Mouse (Mus musculus) intestine, postnatal 0 days (tissue): ENCODE data around the gene Dpp8. TPM values are rescaled to one million over a fixed set of nuclear protein-coding genes. Genes with fewer than 3 reads are reported as not detected.
A peak's percentile ranks its signal among the peaks of the same experiment; 100 is the strongest.
"Not testable (repeated sequence)": the region's sequence is repeated elsewhere in the genome, so short reads cannot be mapped to it uniquely, and the experiment has no call there.

Experiments used
- ATAC-seq: fragments of 200-750 bp; cut with Nextera tagmentation; 2 replicates; pipeline ENCODE4 v1.8.0; 2017; ENCODE audit warnings: mild to moderate bottlenecking, moderate TSS enrichment, moderate library complexity
- H3K27ac ChIP-seq: fragments of 300-500 bp; sonication (generic); 2 replicates; pipeline ENCODE4 v1.5.1; 2014; ENCODE audit warnings: mild to moderate bottlenecking, low read depth, low read length, moderate library complexity
- H3K27me3 ChIP-seq: fragments of 300-500 bp; sonication (generic); replicated peaks from 2 replicates; pipeline ENCODE4 v1.6.1; 2014; ENCODE audit warnings: low read length, mixed read lengths; ENCODE audit not compliant: control insufficient read depth, insufficient read depth
- H3K36me3 ChIP-seq: fragments of 300-500 bp; sonication (generic); 2 replicates; pipeline ENCODE4 v1.6.1; 2014; ENCODE audit warnings: mild to moderate bottlenecking, moderate library complexity; ENCODE audit not compliant: control insufficient read depth, insufficient read depth
- H3K4me1 ChIP-seq: fragments of 300-500 bp; sonication (generic); replicated peaks from 2 replicates; pipeline ENCODE4 v1.6.1; 2014; ENCODE audit warnings: antibody characterized with exemption, low read length, mixed read lengths; ENCODE audit not compliant: control insufficient read depth, insufficient read depth
- H3K4me2 ChIP-seq: fragments of 300-500 bp; sonication (generic); replicated peaks from 2 replicates; pipeline ENCODE4 v1.6.1; 2014; ENCODE audit warnings: low read depth, mild to moderate bottlenecking, moderate library complexity
- H3K4me3 ChIP-seq: fragments of 300-500 bp; sonication (generic); 2 replicates; pipeline ENCODE4 v1.5.1; 2014; ENCODE audit warnings: low read depth, low read length
- H3K9ac ChIP-seq: fragments of 300-500 bp; sonication (generic); 2 replicates; pipeline ENCODE4 v1.6.1; 2014; ENCODE audit warnings: mild to moderate bottlenecking, low read depth, low read length
- H3K9me3 ChIP-seq: fragments of 300-500 bp; sonication (generic); 2 replicates; pipeline ENCODE4 v1.6.1; 2016; ENCODE audit warnings: mixed run types; ENCODE audit not compliant: control insufficient read depth
- CTCF ChIP-seq: sonication (generic); IDR thresholded peaks from 2 replicates; pipeline ENCODE4 v1.5.1; 2016; ENCODE audit warnings: low read depth, mild to moderate bottlenecking, control low read depth, antibody characterized with exemption, moderate library complexity
- WGBS: fragments of 180-500 bp; shearing (Covaris S2); extraction: QIAGEN DNeasy Blood & Tissue Kit; methylation state at CpG from one replicate; pipeline ENCODE4 v1.1.7; 2014; 5-methylcytosine and 5-hydroxymethylcytosine counted together
- polyA plus RNA-seq: library from polyadenylated mRNA; unstranded; fragments of >200 nt; fragmentation: Nextera tagmentation; extraction: Ambion mirVana; gene quantifications from 2 replicates; pipeline ENCODE4 v1.2.1, GENCODE M21; 2015

The Dpp8 gene
- polyA plus RNA-seq, 1 experiment from 2014 or later = 14.1 TPM

DNA sequence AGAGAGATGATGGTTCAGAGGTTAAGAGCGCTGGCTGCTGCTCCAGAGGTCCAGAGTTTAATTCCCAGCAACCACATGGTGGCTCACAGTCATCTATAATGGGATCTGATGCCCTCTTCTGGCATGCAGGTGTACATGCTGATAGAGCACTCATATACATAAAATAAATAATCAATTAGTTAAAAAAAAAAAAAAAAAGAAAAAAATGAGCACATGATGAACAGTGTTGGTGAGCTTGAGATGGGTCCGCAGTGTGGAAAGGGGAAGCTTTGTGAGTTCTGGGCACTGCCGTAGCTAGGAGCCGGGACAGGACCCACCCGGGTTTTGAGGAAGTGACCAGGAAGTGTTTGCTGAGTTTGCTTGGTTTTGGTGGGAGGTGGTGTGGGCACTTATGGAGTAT, 859 bp upstream of the Dpp8 start:
- not testable (repeated sequence) for H3K9me3 ChIP-seq, H3K4me1 ChIP-seq, H3K36me3 ChIP-seq, H3K9ac ChIP-seq, H3K4me2 ChIP-seq, H3K4me3 ChIP-seq, H3K27ac ChIP-seq, ATAC-seq, H3K27me3 ChIP-seq
- WGBS = 63% methylated on average over 5 of the region's 5 CpGs
- peak; percentile 31 for TF ChIP-seq CTCF

DNA sequence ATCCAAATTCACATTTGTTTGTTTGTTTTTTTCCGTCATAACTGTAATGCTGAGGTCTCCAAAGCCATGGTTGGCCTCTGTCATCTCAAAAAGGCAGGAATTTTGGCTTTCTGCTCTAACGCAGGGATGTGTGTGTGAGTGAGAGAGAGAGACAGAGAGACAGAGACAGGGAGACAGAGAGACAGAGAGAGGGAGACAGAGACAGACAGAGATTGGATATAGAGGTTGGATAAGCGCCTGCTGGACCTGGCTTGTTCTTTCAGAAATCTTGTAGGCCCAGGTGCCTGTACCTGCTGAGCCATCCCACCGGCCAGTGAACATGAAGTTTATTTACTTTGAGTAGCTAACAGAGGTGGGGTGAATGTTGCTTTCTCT, 333 bp upstream of the Dpp8 start:
- Histone ChIP-seq H3K4me1 (no peaks in the 10 kb centered on the region), H3K27ac (0 out of 2 replicates have a peak overlapping the region, but pooled peaks have one; percentile 95), H3K4me2 (peak overlapping the region; percentile 80), H3K9ac (0 out of 2 replicates have a peak overlapping the region, but pooled peaks have one; percentile 96), H3K36me3 (peaks cover 2% of the 10 kb centered on the region; the same call in 1 of the 2 replicates), H3K4me3 (peak overlapping the region; percentile 99), H3K27me3 (no peaks in the 10 kb centered on the region), H3K9me3 (no peaks in the 10 kb centered on the region)
- 35% methylated on average over 4 of the region's 4 CpGs for WGBS
- no peak; the same call in 1 of the 2 replicates for ATAC-seq
- TF ChIP-seq CTCF = no peak

DNA sequence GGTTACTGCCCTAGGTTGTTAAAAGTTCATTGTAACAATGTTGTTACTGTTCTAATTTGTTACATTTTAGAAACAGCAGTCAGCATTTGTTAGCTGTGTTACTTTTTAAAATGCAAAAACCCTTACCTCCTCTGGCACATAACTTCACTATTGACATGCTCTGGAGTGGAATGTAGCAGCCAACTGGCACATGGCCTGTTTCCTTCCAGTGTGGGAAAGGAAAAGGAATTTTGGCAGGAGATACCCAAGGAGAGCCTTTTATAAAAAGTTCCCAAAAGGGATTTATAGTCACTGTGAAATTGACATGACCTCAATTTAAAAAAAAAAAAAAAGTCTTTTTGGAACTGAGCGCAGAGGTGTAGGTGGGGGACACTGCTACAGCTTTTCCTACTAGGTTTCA, 4.2 kb downstream of the Dpp8 start:
- Histone ChIP-seq H3K36me3 (peaks cover 42% of the 10 kb centered on the region), H3K27ac (no peak overlapping the region), H3K4me3 (no peak overlapping the region), H3K27me3 (no peaks in the 10 kb centered on the region), H3K9me3 (no peaks in the 10 kb centered on the region), H3K4me1 (no peaks in the 10 kb centered on the region), H3K4me2 (no peak overlapping the region), H3K9ac (no peak overlapping the region)
- ATAC-seq = no peak
- no peak for TF ChIP-seq CTCF
- WGBS = 97% methylated on average over 1 of the region's 1 CpGs

DNA sequence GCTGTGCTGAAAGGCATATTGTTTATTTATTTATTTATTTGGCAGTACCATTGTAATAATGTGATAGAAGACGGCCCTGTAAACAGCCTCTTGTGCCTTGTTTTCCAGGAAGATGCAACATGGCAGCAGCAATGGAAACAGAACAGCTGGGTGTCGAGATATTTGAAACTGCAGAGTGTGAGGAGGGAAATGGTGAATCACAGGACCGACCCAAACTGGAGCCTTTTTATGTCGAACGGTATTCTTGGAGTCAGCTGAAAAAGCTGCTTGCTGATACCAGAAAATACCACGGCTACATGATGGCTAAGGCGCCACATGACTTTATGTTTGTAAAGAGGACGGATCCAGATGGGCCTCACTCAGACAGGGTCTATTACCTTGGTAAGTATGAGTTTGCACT, 4.6 kb downstream of the Dpp8 start:
- Histone ChIP-seq H3K9me3 (no peaks in the 10 kb centered on the region), H3K36me3 (peaks cover 44% of the 10 kb centered on the region), H3K4me1 (no peaks in the 10 kb centered on the region), H3K4me3 (no peak overlapping the region), H3K9ac (no peak overlapping the region), H3K4me2 (no peak overlapping the region), H3K27me3 (no peaks in the 10 kb centered on the region), H3K27ac (no peak overlapping the region)
- ATAC-seq = no peak
- no peak for TF ChIP-seq CTCF
- 79% methylated on average over 8 of the region's 8 CpGs for WGBS

DNA sequence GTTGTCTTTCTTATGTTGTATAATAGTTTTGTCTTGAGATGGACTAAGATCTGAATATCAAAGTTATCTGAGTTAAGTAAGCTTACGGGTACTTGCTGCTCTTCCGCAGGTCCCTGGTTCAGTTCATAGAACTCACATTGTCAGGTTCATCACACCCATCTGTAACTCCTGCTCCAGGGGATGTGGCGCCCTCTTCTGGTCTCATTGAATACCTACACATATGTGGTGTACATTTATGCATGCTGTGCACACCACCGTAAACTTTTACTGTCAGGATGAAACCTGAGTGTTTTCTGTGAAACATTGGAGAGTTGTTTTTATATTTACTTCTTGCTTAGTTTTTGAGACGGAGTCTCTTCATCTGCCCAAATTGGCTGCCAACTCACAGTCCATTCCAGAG, 9.2 kb downstream of the Dpp8 start:
- WGBS = 95% methylated on average over 5 of the region's 5 CpGs
- peaks cover 76% of the 10 kb centered on the region for H3K36me3 ChIP-seq
- no peaks in the 10 kb centered on the region for H3K27me3 ChIP-seq
- H3K4me2 ChIP-seq = no peak overlapping the region
- no peaks in the 10 kb centered on the region for H3K4me1 ChIP-seq
- H3K9ac ChIP-seq = no peak overlapping the region
- no peak for ATAC-seq
- no peak overlapping the region for H3K4me3 ChIP-seq
- H3K9me3 ChIP-seq = no peaks in the 10 kb centered on the region
- peak; percentile 56 for TF ChIP-seq CTCF
- H3K27ac ChIP-seq = no peak overlapping the region

DNA sequence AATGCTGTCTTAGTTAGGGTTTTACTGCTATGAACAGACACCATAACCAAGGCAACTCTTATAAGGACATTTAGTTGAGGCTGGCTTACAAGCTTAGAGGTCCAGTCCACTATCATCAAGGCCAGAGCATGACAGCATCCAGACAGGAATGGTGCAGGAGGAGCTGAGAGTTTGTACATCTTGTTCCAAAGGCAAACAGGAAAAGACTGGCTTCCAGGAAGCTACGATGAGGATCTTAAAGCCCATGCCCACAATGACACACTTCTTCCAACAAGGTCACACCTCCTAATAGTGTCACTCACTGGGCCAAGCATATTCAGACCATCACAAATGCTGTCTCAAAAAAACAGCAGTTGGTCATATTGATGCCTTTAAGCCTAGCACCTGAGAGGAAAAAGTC, 14.8 kb downstream of the Dpp8 start:
- no peak for ATAC-seq
- Histone ChIP-seq H3K4me2 (no peak overlapping the region), H3K9ac (no peak overlapping the region), H3K27me3 (no peaks in the 10 kb centered on the region), H3K4me3 (no peak overlapping the region), H3K27ac (no peak overlapping the region), H3K36me3 (peaks cover 77% of the 10 kb centered on the region), H3K9me3 (no peaks in the 10 kb centered on the region), H3K4me1 (no peaks in the 10 kb centered on the region)
- TF ChIP-seq CTCF = no peak
- WGBS = 81% methylated on average over 1 of the region's 1 CpGs

- 89% methylated on average over 5 of the region's 5 CpGs for WGBS
- H3K27ac ChIP-seq = no peak overlapping the region
- no peaks in the 10 kb centered on the region for H3K4me1 ChIP-seq
- H3K4me2 ChIP-seq = no peak overlapping the region
- no peak overlapping the region for H3K4me3 ChIP-seq
- no peaks in the 10 kb centered on the region for H3K9me3 ChIP-seq
- H3K36me3 ChIP-seq = peaks cover 80% of the 10 kb centered on the region
- no peak for ATAC-seq
- TF ChIP-seq CTCF = no peak
- no peak overlapping the region for H3K9ac ChIP-seq
- no peaks in the 10 kb centered on the region for H3K27me3 ChIP-seq
Measured at GRCm38 (mm10) chr9:65049422-65049821, 17.2 kb downstream of the Dpp8 start.
